Mouse (Mus musculus) embryonic facial prominence, embryonic 14.5 days (tissue): Measurements from ENCODE around the gene Gsdme. TPM values are rescaled to one million over a fixed set of nuclear protein-coding genes. Genes with fewer than 3 reads are reported as not detected.

Experiments used
- ATAC-seq: fragments of 200-750 bp; cut with Nextera tagmentation; 2 replicates; pipeline ENCODE4 v1.8.0; 2017; ENCODE audit warnings: low read depth, moderate number of reproducible peaks, moderate TSS enrichment
- DNase-seq: peaks from one replicate; pipeline ENCODE4 v3.0.0-alpha.2; 2015; ENCODE audit warnings: low spot score
- H3K27ac ChIP-seq: fragments of 300-500 bp; sonication (generic); replicated peaks from 2 replicates; pipeline ENCODE4 v1.5.1; 2014; ENCODE audit warnings: low read depth, mild to moderate bottlenecking, low read length, moderate library complexity
- H3K27me3 ChIP-seq: fragments of 300-500 bp; sonication (generic); replicated peaks from 2 replicates; pipeline ENCODE4 v1.6.1; 2014; ENCODE audit warnings: low read length; ENCODE audit not compliant: control insufficient read depth, insufficient read depth
- H3K36me3 ChIP-seq: fragments of 300-500 bp; sonication (generic); 2 replicates; pipeline ENCODE4 v1.6.1; 2014; ENCODE audit warnings: low read length, mixed read lengths; ENCODE audit not compliant: control insufficient read depth, insufficient read depth
- H3K4me1 ChIP-seq: fragments of 300-500 bp; sonication (generic); 2 replicates; pipeline ENCODE4 v1.6.1; 2014; ENCODE audit warnings: antibody characterized with exemption, low read length; ENCODE audit not compliant: control insufficient read depth, insufficient read depth
- H3K4me2 ChIP-seq: fragments of 300-500 bp; sonication (generic); 2 replicates; pipeline ENCODE4 v1.6.1; 2014; ENCODE audit warnings: low read depth, mild to moderate bottlenecking, low read length, moderate library complexity, mixed read lengths
- H3K4me3 ChIP-seq: fragments of 300-500 bp; sonication (generic); 2 replicates; pipeline ENCODE4 v1.5.1; 2014; ENCODE audit warnings: low read depth, mild to moderate bottlenecking, low read length
- H3K9ac ChIP-seq: fragments of 300-500 bp; sonication (generic); 2 replicates; pipeline ENCODE4 v1.6.1; 2014; ENCODE audit warnings: low read depth, mild to moderate bottlenecking, low read length, moderate library complexity, mixed read lengths
- H3K9me3 ChIP-seq: fragments of 300-500 bp; sonication (generic); 2 replicates; pipeline ENCODE4 v1.6.1; 2016; ENCODE audit warnings: low read length; ENCODE audit not compliant: control insufficient read depth
- WGBS: fragments of 180-500 bp; shearing (Covaris S2); extraction: QIAGEN DNeasy Blood & Tissue Kit; methylation state at CpG from one replicate; pipeline ENCODE4 v1.1.7; 2014; 5-methylcytosine and 5-hydroxymethylcytosine counted together
- polyA plus RNA-seq: library from polyadenylated mRNA; unstranded; fragments of >200 nt; fragmentation: Nextera tagmentation; extraction: Ambion mirVana; gene quantifications from 2 replicates; pipeline ENCODE4 v1.2.1, GENCODE M21; 2014

The Gsdme gene
- polyA plus RNA-seq, 1 experiment from 2014 or later: 33.5 TPM

DNA sequence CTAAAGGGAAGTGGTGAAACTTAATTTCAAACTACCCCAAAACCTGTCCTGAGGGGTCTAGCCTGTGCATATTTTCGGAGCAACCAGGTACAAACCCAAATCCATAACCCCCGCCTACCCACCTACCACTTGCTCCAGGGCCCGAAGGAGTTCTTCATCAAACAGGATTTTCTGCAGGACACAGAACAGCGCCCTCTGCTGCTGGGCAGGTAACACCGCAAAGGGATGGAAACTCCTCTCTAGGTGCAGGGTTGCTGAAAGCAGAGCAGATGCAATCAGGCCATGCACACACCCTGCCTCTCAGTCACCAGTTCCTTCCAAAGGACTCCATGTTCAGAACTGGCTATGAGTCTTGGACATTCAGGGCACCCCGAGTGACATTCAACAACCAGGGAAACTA, 42.8 kb downstream of the Gsdme start:
- WGBS: 58% methylated on average over 6 of the region's 6 CpGs
- DNase-seq: no peak
- no peak overlapping the region for H3K9ac ChIP-seq
- H3K36me3 ChIP-seq: no peaks in the 10 kb centered on the region
- H3K4me3 ChIP-seq: no peak overlapping the region
- no peaks in the 10 kb centered on the region for H3K4me1 ChIP-seq
- H3K27me3 ChIP-seq: no peaks in the 10 kb centered on the region
- H3K4me2 ChIP-seq: no peak overlapping the region
- no peaks in the 10 kb centered on the region for H3K9me3 ChIP-seq
- no peak overlapping the region for H3K27ac ChIP-seq
- ATAC-seq: no peak

DNA sequence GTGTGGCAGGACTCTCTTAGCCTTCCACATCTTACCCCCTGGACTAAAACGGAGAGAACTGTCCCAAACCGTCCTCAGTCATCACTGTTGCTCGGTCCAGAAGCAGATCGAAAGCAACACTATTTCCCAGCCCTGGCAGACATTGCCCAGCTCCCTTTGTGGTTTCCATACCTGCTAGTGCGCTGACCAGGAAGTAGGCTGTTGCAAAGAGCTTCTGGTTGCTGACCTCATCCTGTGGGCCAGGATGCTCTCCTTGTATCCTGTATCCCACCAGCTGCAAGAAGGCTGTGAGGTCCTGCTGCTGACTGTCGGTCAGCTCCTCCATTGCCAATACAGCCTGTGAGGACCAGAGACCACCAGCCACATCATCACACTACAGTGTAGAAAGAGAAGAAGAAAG, 44.6 kb downstream of the Gsdme start:
- Histone ChIP-seq H3K4me1 (no peaks in the 10 kb centered on the region), H3K36me3 (no peaks in the 10 kb centered on the region), H3K27ac (no peak overlapping the region), H3K4me3 (no peak overlapping the region), H3K4me2 (no peak overlapping the region), H3K9me3 (no peaks in the 10 kb centered on the region), H3K9ac (no peak overlapping the region), H3K27me3 (no peaks in the 10 kb centered on the region)
- DNase-seq (no peak), ATAC-seq (no peak)
- WGBS: 85% methylated on average over 6 of the region's 6 CpGs

DNA sequence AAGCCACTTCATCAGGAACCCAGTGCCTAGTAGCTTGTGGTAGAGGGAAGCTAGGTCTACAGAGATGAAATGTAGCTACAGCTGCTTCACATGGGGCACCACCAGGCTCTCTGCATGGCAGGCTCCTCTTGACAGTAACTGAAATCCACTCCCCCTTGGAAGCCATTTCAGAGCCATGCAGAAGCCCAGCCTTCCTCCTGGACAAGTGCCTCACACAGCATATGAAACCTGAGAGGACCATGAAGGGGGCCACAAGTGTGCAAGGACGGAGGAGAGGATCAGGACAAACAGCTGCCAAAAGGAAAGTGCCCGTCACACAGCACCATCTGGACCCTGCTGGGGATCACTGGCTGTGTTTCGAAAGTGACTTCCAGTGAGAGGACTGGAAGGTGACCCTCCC, 45.0 kb downstream of the Gsdme start:
- peak; percentile 76 for ATAC-seq
- no peak overlapping the region for H3K4me3 ChIP-seq
- WGBS: 58% methylated on average over 3 of the region's 3 CpGs

DNA sequence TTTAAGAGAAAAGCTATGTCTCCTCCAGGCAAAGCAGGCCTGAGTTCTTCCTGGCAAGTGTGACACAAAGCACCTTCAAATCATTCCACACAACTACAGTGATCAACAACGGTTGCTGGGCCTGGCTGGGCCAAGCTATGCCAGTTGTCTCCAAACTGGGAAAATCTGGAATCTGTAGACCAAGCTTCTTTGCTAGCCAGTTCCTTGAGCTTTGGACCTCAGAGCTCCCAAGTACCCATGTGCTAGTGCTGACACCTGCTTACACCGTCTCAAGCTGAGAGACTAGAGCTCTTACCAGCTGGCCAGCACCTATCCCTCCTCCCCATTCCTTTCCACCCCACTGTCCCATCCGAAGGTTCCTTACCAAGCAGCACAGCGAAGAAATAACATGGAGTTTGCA, 47.7 kb downstream of the Gsdme start:
- Histone ChIP-seq H3K36me3 (no peaks in the 10 kb centered on the region), H3K4me1 (no peaks in the 10 kb centered on the region), H3K9ac (no peak overlapping the region), H3K27me3 (no peaks in the 10 kb centered on the region), H3K9me3 (no peaks in the 10 kb centered on the region), H3K27ac (no peak overlapping the region), H3K4me3 (no peak overlapping the region), H3K4me2 (no peak overlapping the region)
- ATAC-seq (no peak), DNase-seq (no peak)
- WGBS: 88% methylated on average over 4 of the region's 4 CpGs

More for the DNA sequence above, 45.0 kb downstream of the Gsdme start:
- peak; percentile 59 for DNase-seq
- Histone ChIP-seq H3K27me3 (no peaks in the 10 kb centered on the region), H3K9ac (no peak overlapping the region), H3K4me1 (no peaks in the 10 kb centered on the region), H3K36me3 (no peaks in the 10 kb centered on the region), H3K9me3 (no peaks in the 10 kb centered on the region), H3K4me2 (no peak overlapping the region), H3K27ac (no peak overlapping the region)

DNA sequence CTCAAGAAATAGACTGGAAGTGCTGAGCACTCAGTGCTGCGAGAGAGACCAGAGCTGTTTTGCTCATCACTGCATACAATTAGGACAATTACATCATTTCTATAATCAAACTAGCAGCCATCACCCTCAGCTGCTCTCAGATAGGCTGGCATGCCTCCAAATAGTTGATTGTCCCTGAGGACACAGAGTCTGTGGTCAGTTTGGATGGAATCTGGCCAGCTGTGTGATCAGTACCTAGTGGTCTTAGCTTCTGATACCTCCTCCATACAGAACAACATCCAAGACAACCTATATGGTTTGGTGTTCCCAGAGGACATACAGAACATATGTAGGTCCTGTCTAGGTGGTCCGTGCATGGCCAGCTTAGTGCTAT, 48.3 kb downstream of the Gsdme start:
- Histone ChIP-seq H3K36me3 (no peaks in the 10 kb centered on the region), H3K9me3 (no peaks in the 10 kb centered on the region), H3K27ac (no peak overlapping the region), H3K4me3 (no peak overlapping the region), H3K4me1 (no peaks in the 10 kb centered on the region), H3K9ac (no peak overlapping the region), H3K27me3 (no peaks in the 10 kb centered on the region), H3K4me2 (no peak overlapping the region)
- no peak for ATAC-seq
- 78% methylated on average over 2 of the region's 2 CpGs for WGBS
- DNase-seq: no peak

DNA sequence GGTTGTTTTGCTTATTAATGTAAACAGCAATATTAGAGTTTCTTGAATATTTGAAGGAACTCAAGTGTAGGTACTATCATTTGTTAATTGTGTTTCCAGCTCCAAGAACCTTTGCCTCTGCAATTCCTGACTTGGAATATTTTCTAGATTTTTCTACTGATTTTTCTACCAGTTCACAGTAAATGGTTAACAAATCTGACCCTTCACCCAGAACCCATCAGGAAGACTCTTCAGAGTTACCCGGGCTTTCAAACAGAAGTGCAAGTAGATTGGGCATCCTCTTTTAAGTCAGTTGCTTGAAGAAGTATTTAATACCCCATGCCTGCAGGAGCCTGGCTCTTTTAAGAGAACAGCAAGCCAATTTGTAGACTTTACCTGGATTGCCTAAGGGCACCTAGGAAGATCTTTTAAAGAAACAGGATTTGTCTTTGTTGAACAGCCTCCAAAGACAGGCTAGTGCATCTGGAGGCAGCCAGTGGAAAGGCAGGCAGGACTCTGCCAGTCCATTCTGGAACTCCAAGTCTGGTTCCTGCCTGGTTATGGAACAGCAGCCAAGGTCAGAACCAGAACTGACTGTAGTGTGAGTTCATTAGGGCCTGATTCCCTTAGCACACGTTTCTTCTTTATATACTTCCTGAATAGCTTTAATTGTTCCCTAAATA, 48.8 kb downstream of the Gsdme start:
- Histone ChIP-seq H3K9ac (no peak overlapping the region), H3K4me2 (no peak overlapping the region), H3K36me3 (no peaks in the 10 kb centered on the region), H3K4me3 (no peak overlapping the region), H3K27me3 (no peaks in the 10 kb centered on the region), H3K4me1 (no peaks in the 10 kb centered on the region), H3K9me3 (no peaks in the 10 kb centered on the region), H3K27ac (no peak overlapping the region)
- no peak for ATAC-seq
- DNase-seq: no peak
- WGBS: 51% methylated on average over 2 of the region's 2 CpGs

DNA sequence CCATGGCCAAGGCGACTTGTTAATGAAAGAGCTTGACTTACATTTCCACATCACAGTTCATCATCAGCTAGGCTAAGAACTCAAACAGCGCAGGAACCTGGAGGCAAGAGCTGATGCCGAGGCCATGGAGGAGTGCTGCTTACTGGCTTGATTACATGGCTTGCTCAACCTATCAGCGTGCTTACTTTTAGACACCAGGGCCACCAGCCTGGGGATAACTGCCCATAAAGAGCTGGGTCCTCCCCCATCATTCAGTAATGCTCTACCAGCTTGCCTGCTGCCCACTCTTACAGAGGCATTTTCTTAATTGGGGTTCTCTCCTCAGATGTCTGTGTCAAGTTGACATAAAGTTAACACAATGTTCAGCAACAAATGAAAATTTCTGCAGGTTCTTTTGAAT, 58.6 kb downstream of the Gsdme start:
- Histone ChIP-seq H3K4me2 (no peak overlapping the region), H3K27me3 (no peaks in the 10 kb centered on the region), H3K4me3 (no peak overlapping the region), H3K9me3 (no peaks in the 10 kb centered on the region), H3K4me1 (no peaks in the 10 kb centered on the region; the same call in 1 of the 2 replicates), H3K27ac (no peak overlapping the region), H3K9ac (no peak overlapping the region), H3K36me3 (no peaks in the 10 kb centered on the region)
- ATAC-seq: no peak
- DNase-seq: no peak
- 87% methylated on average over 4 of the region's 4 CpGs for WGBS

DNA sequence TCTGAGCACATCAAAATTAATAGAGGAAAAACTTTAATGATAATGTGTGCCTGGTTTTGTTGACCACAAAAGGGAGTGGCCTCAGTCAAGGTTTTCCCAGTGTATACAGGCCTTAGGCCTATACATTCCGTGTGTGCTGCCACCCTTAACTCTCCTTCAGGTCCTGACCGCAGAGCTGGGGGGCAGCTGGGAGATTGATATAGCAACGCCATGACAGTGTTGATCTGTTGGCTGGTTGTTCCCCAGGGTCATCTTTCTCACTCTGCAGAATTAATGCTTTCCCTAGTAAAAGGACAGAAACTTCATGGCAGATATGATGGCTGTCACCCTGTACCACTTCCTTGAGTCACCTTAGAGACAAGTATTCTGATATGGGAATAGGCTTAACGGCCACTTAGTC, 59.3 kb downstream of the Gsdme start:
- no peaks in the 10 kb centered on the region for H3K36me3 ChIP-seq
- H3K9me3 ChIP-seq: no peaks in the 10 kb centered on the region
- no peak overlapping the region for H3K9ac ChIP-seq
- H3K27me3 ChIP-seq: no peaks in the 10 kb centered on the region
- no peak for ATAC-seq
- no peak overlapping the region for H3K27ac ChIP-seq
- H3K4me1 ChIP-seq: no peaks in the 10 kb centered on the region; the same call in 1 of the 2 replicates
- DNase-seq: no peak
- no peak overlapping the region for H3K4me2 ChIP-seq
- no peak overlapping the region for H3K4me3 ChIP-seq
- 90% methylated on average over 4 of the region's 4 CpGs for WGBS

DNA sequence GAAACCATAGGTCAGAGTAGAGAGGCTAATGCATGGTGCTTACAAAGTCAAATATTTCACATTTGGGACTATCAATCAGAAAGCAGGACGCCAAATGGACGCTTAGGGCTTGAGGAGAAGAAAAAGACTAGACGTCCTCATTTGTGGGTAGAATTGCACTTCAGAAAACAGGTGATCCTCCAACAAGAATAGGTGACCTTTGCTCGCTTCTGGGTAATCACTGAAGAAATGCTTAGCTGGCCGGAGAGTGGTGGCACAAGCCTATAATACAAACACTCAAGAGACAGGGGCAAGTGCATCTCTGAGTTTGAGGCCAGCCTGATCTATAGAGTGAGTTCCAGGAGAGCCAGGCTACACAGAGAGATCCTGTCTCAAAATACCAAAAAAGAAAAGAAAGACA, 69.8 kb downstream of the Gsdme start:
- H3K36me3 ChIP-seq: peaks cover 30% of the 10 kb centered on the region
- WGBS: 91% methylated on average over 5 of the region's 5 CpGs
- DNase-seq (no peak), ATAC-seq (no peak)
- H3K4me1 ChIP-seq: no peaks in the 10 kb centered on the region
- H3K27ac ChIP-seq: no peak overlapping the region
- no peak overlapping the region for H3K4me2 ChIP-seq
- no peaks in the 10 kb centered on the region for H3K9me3 ChIP-seq
- H3K9ac ChIP-seq: no peak overlapping the region
- H3K4me3 ChIP-seq: no peak overlapping the region
- H3K27me3 ChIP-seq: no peaks in the 10 kb centered on the region
